Mouse (Mus musculus): Measurements from ENCODE around the gene Igfbp2. TPM values are rescaled to one million over a fixed set of nuclear protein-coding genes. Genes with fewer than 3 reads are reported as not detected.
A peak's percentile ranks its signal among the peaks of the same experiment; 100 is the strongest.

Gene Igfbp2
- polyA plus RNA-seq, 1 experiment, result 537 TPM

GRCm38 (mm10) chr1:72827411-72828315, 3.4 kb downstream of the Igfbp2 start:
- TF ChIP-seq EP300 (IDR thresholded peaks at IDR 0.05; ENCODE audit: insufficient read depth, low read depth, low read length), result peak; percentile 60; the same call in 1 of the 2 replicates
- TF ChIP-seq POLR2A (IDR thresholded peaks at IDR 0.05; ENCODE audit: insufficient read depth, low read length), result no peak
- no peaks in the 10 kb centered on the region for H3K9me3 ChIP-seq (replicated peaks; ENCODE audit: control insufficient read depth, insufficient read depth, low read length, poor library complexity, severe bottlenecking)
- peaks cover 9% of the 10 kb centered on the region for H3K36me3 ChIP-seq (ENCODE audit: control insufficient read depth, insufficient read depth, low read length, poor library complexity, severe bottlenecking)
- H3K9ac ChIP-seq (ENCODE audit: low read depth, poor library complexity, severe bottlenecking), result 0 out of 2 replicates have a peak overlapping the region, but pooled peaks have one; percentile 38
- peaks cover 12% of the 10 kb centered on the region for H3K4me1 ChIP-seq (ENCODE audit: control insufficient read depth, insufficient read depth, low read length)
- H3K27me3 ChIP-seq (ENCODE audit: control insufficient read depth, insufficient read depth, low read length, poor library complexity, severe bottlenecking), result no peaks in the 10 kb centered on the region
- H3K4me3 ChIP-seq (ENCODE audit: low read depth, low read length), result peak overlapping the region; percentile 25; the same call in 1 of the 2 replicates
- H3K27ac ChIP-seq (ENCODE audit: insufficient read depth, low read length), result peak overlapping the region; percentile 54

- no peak for TF ChIP-seq EP300 (IDR thresholded peaks at IDR 0.05; ENCODE audit: insufficient read depth, low read depth, low read length)
- no peak for TF ChIP-seq CTCF (IDR thresholded peaks at IDR 0.05; ENCODE audit: low read depth, low read length)
- no peak for TF ChIP-seq POLR2A (IDR thresholded peaks at IDR 0.05; ENCODE audit: insufficient read depth, low read length)
- no peak overlapping the region for H3K4me3 ChIP-seq (ENCODE audit: low read depth, low read length)
- no peaks in the 10 kb centered on the region for H3K9me3 ChIP-seq (replicated peaks; ENCODE audit: control insufficient read depth, insufficient read depth, low read length, poor library complexity, severe bottlenecking)
- H3K4me1 ChIP-seq (ENCODE audit: control insufficient read depth, insufficient read depth, low read length), result peaks cover 9% of the 10 kb centered on the region
- no peak overlapping the region for H3K9ac ChIP-seq (ENCODE audit: low read depth, poor library complexity, severe bottlenecking)
- no peak overlapping the region for H3K27ac ChIP-seq (ENCODE audit: insufficient read depth, low read length)
- no peaks in the 10 kb centered on the region for H3K27me3 ChIP-seq (ENCODE audit: control insufficient read depth, insufficient read depth, low read length, poor library complexity, severe bottlenecking)
- peaks cover 15% of the 10 kb centered on the region for H3K36me3 ChIP-seq (ENCODE audit: control insufficient read depth, insufficient read depth, low read length, poor library complexity, severe bottlenecking)
Observed at GRCm38 (mm10) chr1:72828843-72829242, 4.5 kb downstream of the Igfbp2 start.

- Histone ChIP-seq H3K27ac (ENCODE audit: insufficient read depth, low read length) (no peak overlapping the region), H3K36me3 (ENCODE audit: control insufficient read depth, insufficient read depth, low read length, poor library complexity, severe bottlenecking) (peaks cover 23% of the 10 kb centered on the region), H3K9me3 (replicated peaks; ENCODE audit: control insufficient read depth, insufficient read depth, low read length, poor library complexity, severe bottlenecking) (no peaks in the 10 kb centered on the region), H3K27me3 (ENCODE audit: control insufficient read depth, insufficient read depth, low read length, poor library complexity, severe bottlenecking) (no peaks in the 10 kb centered on the region), H3K4me3 (ENCODE audit: low read depth, low read length) (no peak overlapping the region), H3K4me1 (ENCODE audit: control insufficient read depth, insufficient read depth, low read length) (peaks cover 9% of the 10 kb centered on the region), H3K9ac (ENCODE audit: low read depth, poor library complexity, severe bottlenecking) (no peak overlapping the region)
- TF ChIP-seq CTCF (IDR thresholded peaks at IDR 0.05; ENCODE audit: low read depth, low read length) (no peak), EP300 (IDR thresholded peaks at IDR 0.05; ENCODE audit: insufficient read depth, low read depth, low read length) (no peak), POLR2A (IDR thresholded peaks at IDR 0.05; ENCODE audit: insufficient read depth, low read length) (no peak)
Observed at GRCm38 (mm10) chr1:72830485-72830884, 6.2 kb downstream of the Igfbp2 start.

- Histone ChIP-seq H3K9me3 (replicated peaks; ENCODE audit: control insufficient read depth, insufficient read depth, low read length, poor library complexity, severe bottlenecking) (no peaks in the 10 kb centered on the region), H3K27ac (ENCODE audit: insufficient read depth, low read length) (no peak overlapping the region), H3K4me1 (ENCODE audit: control insufficient read depth, insufficient read depth, low read length) (peaks cover 7% of the 10 kb centered on the region), H3K36me3 (ENCODE audit: control insufficient read depth, insufficient read depth, low read length, poor library complexity, severe bottlenecking) (peaks cover 34% of the 10 kb centered on the region), H3K4me3 (ENCODE audit: low read depth, low read length) (no peak overlapping the region), H3K9ac (ENCODE audit: low read depth, poor library complexity, severe bottlenecking) (no peak overlapping the region), H3K27me3 (ENCODE audit: control insufficient read depth, insufficient read depth, low read length, poor library complexity, severe bottlenecking) (no peaks in the 10 kb centered on the region)
- TF ChIP-seq POLR2A (IDR thresholded peaks at IDR 0.05; ENCODE audit: insufficient read depth, low read length) (no peak), CTCF (IDR thresholded peaks at IDR 0.05; ENCODE audit: low read depth, low read length) (no peak), EP300 (IDR thresholded peaks at IDR 0.05; ENCODE audit: insufficient read depth, low read depth, low read length) (no peak)
Observed at GRCm38 (mm10) chr1:72832715-72833153, 8.4 kb downstream of the Igfbp2 start.

GRCm38 (mm10) chr1:72833563-72833962, 9.3 kb downstream of the Igfbp2 start:
- no peaks in the 10 kb centered on the region for H3K27me3 ChIP-seq (ENCODE audit: control insufficient read depth, insufficient read depth, low read length, poor library complexity, severe bottlenecking)
- H3K4me1 ChIP-seq (ENCODE audit: control insufficient read depth, insufficient read depth, low read length), result peaks cover 4% of the 10 kb centered on the region
- H3K4me3 ChIP-seq (ENCODE audit: low read depth, low read length), result no peak overlapping the region
- no peak overlapping the region for H3K9ac ChIP-seq (ENCODE audit: low read depth, poor library complexity, severe bottlenecking)
- H3K9me3 ChIP-seq (replicated peaks; ENCODE audit: control insufficient read depth, insufficient read depth, low read length, poor library complexity, severe bottlenecking), result no peaks in the 10 kb centered on the region
- no peak overlapping the region for H3K27ac ChIP-seq (ENCODE audit: insufficient read depth, low read length)
- TF ChIP-seq POLR2A (IDR thresholded peaks at IDR 0.05; ENCODE audit: insufficient read depth, low read length) (no peak), CTCF (IDR thresholded peaks at IDR 0.05; ENCODE audit: low read depth, low read length) (no peak), EP300 (IDR thresholded peaks at IDR 0.05; ENCODE audit: insufficient read depth, low read depth, low read length) (no peak)
- H3K36me3 ChIP-seq (ENCODE audit: control insufficient read depth, insufficient read depth, low read length, poor library complexity, severe bottlenecking), result peaks cover 37% of the 10 kb centered on the region

- Histone ChIP-seq H3K36me3 (ENCODE audit: control insufficient read depth, insufficient read depth, low read length, poor library complexity, severe bottlenecking) (peaks cover 17% of the 10 kb centered on the region), H3K9me3 (replicated peaks; ENCODE audit: control insufficient read depth, insufficient read depth, low read length, poor library complexity, severe bottlenecking) (no peaks in the 10 kb centered on the region), H3K27ac (ENCODE audit: insufficient read depth, low read length) (no peak overlapping the region), H3K27me3 (ENCODE audit: control insufficient read depth, insufficient read depth, low read length, poor library complexity, severe bottlenecking) (no peaks in the 10 kb centered on the region), H3K4me1 (ENCODE audit: control insufficient read depth, insufficient read depth, low read length) (no peaks in the 10 kb centered on the region), H3K9ac (ENCODE audit: low read depth, poor library complexity, severe bottlenecking) (no peak overlapping the region), H3K4me3 (ENCODE audit: low read depth, low read length) (no peak overlapping the region)
- TF ChIP-seq CTCF (IDR thresholded peaks at IDR 0.05; ENCODE audit: low read depth, low read length) (no peak), POLR2A (IDR thresholded peaks at IDR 0.05; ENCODE audit: insufficient read depth, low read length) (no peak), EP300 (IDR thresholded peaks at IDR 0.05; ENCODE audit: insufficient read depth, low read depth, low read length) (no peak)
Observed at GRCm38 (mm10) chr1:72839356-72839755, 15.1 kb downstream of the Igfbp2 start.
